In the genomic region with DNA sequence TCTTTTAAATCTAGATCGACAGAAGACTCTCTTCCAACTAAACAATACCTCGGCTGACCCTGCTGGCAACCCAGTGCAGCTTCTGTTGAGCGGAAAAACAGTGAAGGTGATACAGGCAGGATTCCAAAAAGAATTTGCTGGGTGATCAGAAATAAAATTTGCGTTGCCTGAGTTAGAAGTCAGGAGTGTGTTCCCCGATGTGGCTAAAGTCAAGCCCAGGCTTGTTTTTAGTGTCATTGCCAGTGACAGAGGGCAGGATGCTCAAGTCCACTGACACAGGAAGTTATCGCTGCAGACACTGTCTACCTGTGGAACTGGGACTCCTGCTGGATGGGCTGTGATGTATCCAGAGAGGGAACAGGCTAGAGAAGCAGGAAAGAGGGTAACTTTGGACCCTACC, we compare ENCODE assay signal across 20 mouse cellular contexts. TPM values are rescaled to one million over a fixed set of nuclear protein-coding genes. Genes with fewer than 3 reads are reported as not detected.
A peak's percentile ranks its signal among the peaks of the same experiment; 100 is the strongest.
DNase-seq lines count a peak whose midpoint lies in the region; ATAC-seq and TF ChIP-seq lines count a peak whose summit lies in the region.
"Had no signal": no experiment of that assay in that cellular context is flagged by ENCODE, and none has a peak within 500 bp of the region (broad histone marks: within the 10 kb centered on the region; RNA-seq: fewer than 3 reads in every experiment).

No protein-coding gene starts in this region.

- H3K4me1 ChIP-seq in heart, postnatal 0 days (ENCODE audit: control insufficient read depth, insufficient read depth) = peaks cover 27% of the 10 kb centered on the region
- peaks cover 79% of the 10 kb centered on the region for H3K4me1 ChIP-seq in kidney, embryonic 16.5 days (ENCODE audit: insufficient read depth, low read length)
- peaks cover 31% of the 10 kb centered on the region; the same call in 1 of the 2 replicates for H3K4me1 ChIP-seq in embryonic fibroblast, embryonic 13.5 days (ENCODE audit: control insufficient read depth, insufficient read depth, low read length)

- H3K36me3 ChIP-seq in heart, postnatal 0 days (replicated peaks; ENCODE audit: control insufficient read depth, insufficient read depth, low read length) = no peaks in the 10 kb centered on the region
- H3K36me3 ChIP-seq in kidney, embryonic 16.5 days (ENCODE audit: insufficient read depth, low read length) = no peaks in the 10 kb centered on the region

- WGBS in heart, postnatal 0 days = 54% methylated on average over 6 of the region's 6 CpGs
- WGBS in kidney, embryonic 16.5 days = 37% methylated on average over 6 of the region's 6 CpGs

- H3K27ac ChIP-seq in gastrocnemius, adult 2 months = peak overlapping the region; percentile 99
- H3K27ac ChIP-seq in heart, postnatal 0 days (ENCODE audit: low read depth) = no peak overlapping the region
- peak overlapping the region; percentile 3; the same call in 1 of the 2 replicates for H3K27ac ChIP-seq in kidney, embryonic 16.5 days (ENCODE audit: low read length)
- H3K27ac ChIP-seq in embryonic fibroblast, embryonic 13.5 days (ENCODE audit: insufficient read depth, low read length) = peak overlapping the region; percentile 23; the same call in 1 of the 2 replicates
- H3K27ac ChIP-seq: limb, embryonic 13.5 days; liver, embryonic 12.5 days; midbrain, embryonic 12.5 days had no signal

- peak overlapping the region; percentile 15; the same call in 1 of the 2 replicates for H3K4me2 ChIP-seq in heart, postnatal 0 days (ENCODE audit: low read depth, low read length)
- peak overlapping the region; percentile 92; the same call in 1 of the 2 replicates for H3K4me2 ChIP-seq in kidney, embryonic 16.5 days (replicated peaks; ENCODE audit: low read depth, low read length)
- H3K4me2 ChIP-seq: limb, embryonic 13.5 days; liver, embryonic 12.5 days had no signal

- no peaks in the 10 kb centered on the region for H3K27me3 ChIP-seq in heart, postnatal 0 days (ENCODE audit: control insufficient read depth, insufficient read depth, low read length)
- no peaks in the 10 kb centered on the region for H3K27me3 ChIP-seq in kidney, embryonic 16.5 days (ENCODE audit: insufficient read depth, low read length)
- H3K27me3 ChIP-seq: limb, embryonic 13.5 days; midbrain, embryonic 12.5 days had no signal

- TF ChIP-seq EP300 in heart, postnatal 0 days (IDR thresholded peaks at IDR 0.05; ENCODE audit: low read depth) = no peak

- no peak for TF ChIP-seq CTCF in gastrocnemius, adult 2 months (IDR thresholded peaks at IDR 0.05)
- no peak for TF ChIP-seq CTCF in heart, postnatal 0 days (IDR thresholded peaks at IDR 0.05; ENCODE audit: low read depth)
- TF ChIP-seq CTCF in embryonic fibroblast, embryonic 13.5 days (IDR thresholded peaks at IDR 0.05; ENCODE audit: borderline replicate concordance, insufficient read depth, low read length) = no peak

- DNase-seq in gastrocnemius, adult 2 months = no peak
- DNase-seq in gastrocnemius, postnatal 10 days = no peak
- DNase-seq in heart, postnatal 0 days (ENCODE audit: low spot score) = no peak
- DNase-seq in heart, adult 8-10 months (ENCODE audit: low spot score) = no peak
- no peak for DNase-seq in kidney, adult 8-10 months
- DNase-seq in layer of hippocampus, adult 9-10 months (ENCODE audit: low spot score) = no peak
- DNase-seq: adrenal gland, postnatal 25 days; cerebellum, adult 9-10 months; heart, postnatal 4 days; kidney, adult 9 months; thymus, postnatal 14 days had no signal

- no peak for TF ChIP-seq POLR2A in embryonic fibroblast, embryonic 13.5 days (IDR thresholded peaks at IDR 0.05; ENCODE audit: low read depth, low read length)

- H3K4me3 ChIP-seq in gastrocnemius, adult 2 months = peak overlapping the region; percentile 49; the same call in 1 of the 2 replicates
- no peak overlapping the region for H3K4me3 ChIP-seq in heart, postnatal 0 days (ENCODE audit: low read depth, low read length)
- no peak overlapping the region for H3K4me3 ChIP-seq in kidney, embryonic 16.5 days (ENCODE audit: low read length)
- no peak overlapping the region for H3K4me3 ChIP-seq in embryonic fibroblast, embryonic 13.5 days (ENCODE audit: insufficient read depth, low read length)
- H3K4me3 ChIP-seq: limb, embryonic 13.5 days; liver, embryonic 12.5 days; midbrain, embryonic 12.5 days had no signal

- ATAC-seq in heart, postnatal 0 days (ENCODE audit: insufficient read depth, low read depth) = no peak
- no peak for ATAC-seq in kidney, embryonic 16.5 days (ENCODE audit: low FRiP score, low TSS enrichment)
- ATAC-seq: forebrain, embryonic 14.5 days; liver, embryonic 12.5 days had no signal

- H3K9ac ChIP-seq in heart, postnatal 0 days (replicated peaks; ENCODE audit: low read depth, low read length) = no peak overlapping the region
- no peak overlapping the region for H3K9ac ChIP-seq in kidney, embryonic 16.5 days (replicated peaks; ENCODE audit: low read length)
- H3K9ac ChIP-seq: limb, embryonic 13.5 days; liver, embryonic 12.5 days; midbrain, embryonic 12.5 days had no signal

- H3K9me3 ChIP-seq in heart, postnatal 0 days (replicated peaks; ENCODE audit: control insufficient read depth, low read length) = no peaks in the 10 kb centered on the region
- no peaks in the 10 kb centered on the region for H3K9me3 ChIP-seq in kidney, embryonic 16.5 days (ENCODE audit: low read length)
- H3K9me3 ChIP-seq: limb, embryonic 13.5 days; liver, embryonic 12.5 days; midbrain, embryonic 12.5 days had no signal

- intact Hi-C loops in gastrocnemius, adult 2 months (cut with DNase I) = no loop called here

RNA-seq across cellular contexts. Expression of a gene that starts 5.0 kb away (rescaled TPM):
- 10 to 100 TPM; 85.1 to 87.6 TPM for total RNA-seq in gastrocnemius, adult 2 months (2021)
- total RNA-seq in gastrocnemius, postnatal 10 days (2021) = 100 to 1,000 TPM; 161 to 185 TPM
- total RNA-seq in heart, postnatal 0 days (2014; rRNA removed; ENCODE audit: low replicate concordance) = 38.2 and 52.2 TPM in 2 replicates
- 47.6 and 49.5 TPM in 2 replicates for polyA plus RNA-seq in heart, postnatal 0 days (2015; fragmentation: Nextera tagmentation; extraction: Ambion mirVana)
- total RNA-seq in heart, adult 8-10 months (2022) = 10 to 100 TPM; 23.6 to 29.9 (median 25.5) TPM
- polyA plus RNA-seq in kidney, embryonic 16.5 days (2015; fragmentation: Nextera tagmentation; extraction: Ambion mirVana) = 216 and 232 TPM in 2 replicates
- polyA plus RNA-seq in embryonic fibroblast, embryonic 13.5 days (2011; ENCODE audit: insufficient read length, low read depth, missing spikeins) = 406 and 428 TPM in 2 replicates

RNA-seq across cellular contexts. Expression of a gene that starts 53.4 kb away (rescaled TPM):
- total RNA-seq in gastrocnemius, adult 2 months (2021) = not detected
- total RNA-seq in gastrocnemius, postnatal 10 days (2021) = under 1 TPM in 1 of 2 experiments, not detected in 1; 0.07 TPM
- not detected in 2 replicates for total RNA-seq in heart, postnatal 0 days (2014; rRNA removed; ENCODE audit: low replicate concordance)
- not detected in 2 replicates for polyA plus RNA-seq in heart, postnatal 0 days (2015; fragmentation: Nextera tagmentation; extraction: Ambion mirVana)
- under 1 TPM; 0.05 to 0.22 (median 0.12) TPM for total RNA-seq in heart, adult 8-10 months (2022)
- polyA plus RNA-seq in kidney, embryonic 16.5 days (2015; fragmentation: Nextera tagmentation; extraction: Ambion mirVana) = 1.4 and 1.7 TPM in 2 replicates
- not detected in 2 replicates for polyA plus RNA-seq in embryonic fibroblast, embryonic 13.5 days (2011; ENCODE audit: insufficient read length, low read depth, missing spikeins)
- total RNA-seq: adrenal gland, postnatal 25 days; granulocyte monocyte progenitor cell, adult 5-6 weeks had no signal
- polyA plus RNA-seq: spleen, adult 2 months; testis, adult 2 months had no signal
